Comparison of ENCODE assay signal across 10 mouse cellular contexts in the genomic region with DNA sequence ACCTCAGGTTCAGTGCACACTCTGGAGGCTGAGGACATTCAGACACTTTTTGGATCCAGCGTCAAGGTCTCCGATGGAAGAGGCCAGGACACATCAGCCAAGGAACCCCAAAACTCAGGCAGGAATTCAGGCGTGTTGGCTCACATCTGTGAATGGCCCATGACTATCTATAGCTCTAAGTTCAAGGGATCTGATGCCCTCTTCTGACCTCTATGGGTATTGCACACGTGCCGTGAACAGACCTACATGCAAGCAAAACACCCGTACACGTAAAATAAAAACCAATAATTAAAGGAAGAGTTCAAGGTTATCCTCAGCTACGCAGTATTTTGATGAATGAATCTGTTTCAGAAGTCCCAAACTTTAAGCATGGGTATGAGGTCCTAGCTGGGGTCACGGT. TPM values are rescaled to one million over a fixed set of nuclear protein-coding genes. Genes with fewer than 3 reads are reported as not detected.
DNase-seq lines count a peak whose midpoint lies in the region; ATAC-seq and TF ChIP-seq lines count a peak whose summit lies in the region.
"Had no signal": no experiment of that assay in that cellular context is flagged by ENCODE, and none has a peak within 500 bp of the region (broad histone marks: within the 10 kb centered on the region; RNA-seq: fewer than 3 reads in every experiment).

No protein-coding gene starts in this region.

- no peaks in the 10 kb centered on the region for H3K27me3 ChIP-seq in liver, embryonic 14.5 days (ENCODE audit: control insufficient read depth, insufficient read depth, low read length)
- H3K27me3 ChIP-seq in liver, embryonic 11.5 days (replicated peaks; ENCODE audit: control insufficient read depth, insufficient read depth, low read length): no peaks in the 10 kb centered on the region
- H3K27me3 ChIP-seq in embryonic facial prominence, embryonic 11.5 days (ENCODE audit: control insufficient read depth, insufficient read depth, low read length): no peaks in the 10 kb centered on the region
- no peaks in the 10 kb centered on the region for H3K27me3 ChIP-seq in stomach, postnatal 0 days (ENCODE audit: control insufficient read depth, insufficient read depth, low read length)
- H3K27me3 ChIP-seq: midbrain, embryonic 13.5 days had no signal

- DNase-seq in cerebellum, adult 9-10 months: peak; percentile 41
- DNase-seq in cerebellum, adult 9-11 months: no peak
- peak in 1 of 3 experiments; percentile 15 for DNase-seq in liver, embryonic 14.5 days (ENCODE audit: low read depth in 3 of 3, low spot score in 3 of 3)
- no peak for DNase-seq in liver, embryonic 11.5 days (ENCODE audit: low spot score)
- peak; percentile 58 for DNase-seq in embryonic facial prominence, embryonic 11.5 days (ENCODE audit: low spot score)
- no peak for DNase-seq in stomach, postnatal 0 days (ENCODE audit: low spot score)
- DNase-seq in frontal cortex, postnatal 25 days (ENCODE audit: low spot score in 2 of 2): no peak
- no peak for DNase-seq in heart, postnatal 10 days
- DNase-seq: gastrocnemius, postnatal 25 days had no signal

- 68% methylated on average over 9 of the region's 9 CpGs for WGBS in liver, embryonic 14.5 days (ENCODE audit: insufficient replicate concordance)
- 74% methylated on average over 9 of the region's 9 CpGs for WGBS in liver, embryonic 11.5 days
- 84% methylated on average over 9 of the region's 9 CpGs for WGBS in embryonic facial prominence, embryonic 11.5 days
- 83% methylated on average over 9 of the region's 9 CpGs for WGBS in stomach, postnatal 0 days

- H3K36me3 ChIP-seq in liver, embryonic 14.5 days (replicated peaks; ENCODE audit: control insufficient read depth, insufficient read depth, low read depth): no peaks in the 10 kb centered on the region
- no peaks in the 10 kb centered on the region for H3K36me3 ChIP-seq in liver, embryonic 11.5 days (ENCODE audit: control insufficient read depth, insufficient read depth, low read length)
- H3K36me3 ChIP-seq in embryonic facial prominence, embryonic 11.5 days (replicated peaks; ENCODE audit: control insufficient read depth, insufficient read depth, low read depth, low read length): no peaks in the 10 kb centered on the region
- H3K36me3 ChIP-seq in stomach, postnatal 0 days (ENCODE audit: control insufficient read depth, insufficient read depth, low read length): peaks cover 10% of the 10 kb centered on the region; the same call in 1 of the 2 replicates
- H3K36me3 ChIP-seq: midbrain, embryonic 13.5 days had no signal

- no peak overlapping the region for H3K9ac ChIP-seq in liver, embryonic 14.5 days (replicated peaks)
- H3K9ac ChIP-seq in liver, embryonic 11.5 days (ENCODE audit: low read depth, low read length): no peak overlapping the region
- no peak overlapping the region for H3K9ac ChIP-seq in embryonic facial prominence, embryonic 11.5 days (replicated peaks; ENCODE audit: low read length)
- H3K9ac ChIP-seq in stomach, postnatal 0 days (ENCODE audit: low read length): no peak overlapping the region
- H3K9ac ChIP-seq: midbrain, embryonic 13.5 days had no signal

- no peak overlapping the region for H3K4me2 ChIP-seq in liver, embryonic 14.5 days (ENCODE audit: low read depth)
- no peak overlapping the region for H3K4me2 ChIP-seq in liver, embryonic 11.5 days
- H3K4me2 ChIP-seq in embryonic facial prominence, embryonic 11.5 days (ENCODE audit: low read depth, low read length): no peak overlapping the region
- no peak overlapping the region for H3K4me2 ChIP-seq in stomach, postnatal 0 days (replicated peaks; ENCODE audit: low read depth)
- H3K4me2 ChIP-seq: midbrain, embryonic 13.5 days had no signal

- no peak for TF ChIP-seq EP300 in liver, embryonic 14.5 days (IDR thresholded peaks at IDR 0.05; ENCODE audit: low read depth)
- TF ChIP-seq EP300 in stomach, postnatal 0 days (optimal IDR thresholded peaks at IDR 0.05): no peak

- H3K9me3 ChIP-seq in liver, embryonic 14.5 days (ENCODE audit: control insufficient read depth, low read length): no peaks in the 10 kb centered on the region
- no peaks in the 10 kb centered on the region for H3K9me3 ChIP-seq in liver, embryonic 11.5 days (ENCODE audit: control insufficient read depth, low read length)
- H3K9me3 ChIP-seq in embryonic facial prominence, embryonic 11.5 days (replicated peaks; ENCODE audit: control insufficient read depth, low read length): no peaks in the 10 kb centered on the region
- H3K9me3 ChIP-seq in stomach, postnatal 0 days (ENCODE audit: control insufficient read depth, low read length): no peaks in the 10 kb centered on the region
- H3K9me3 ChIP-seq: midbrain, embryonic 13.5 days had no signal

- ATAC-seq in liver, embryonic 14.5 days (ENCODE audit: insufficient read depth): no peak
- no peak for ATAC-seq in liver, embryonic 11.5 days (replicated peaks; ENCODE audit: low FRiP score)
- ATAC-seq in embryonic facial prominence, embryonic 11.5 days (replicated peaks; ENCODE audit: insufficient number of reproducible peaks, low FRiP score, low TSS enrichment, low read depth): no peak
- ATAC-seq in stomach, postnatal 0 days (ENCODE audit: low FRiP score, low TSS enrichment): no peak
- ATAC-seq: midbrain, embryonic 13.5 days had no signal

- intact Hi-C loops in heart, postnatal 10 days (cut with DNase I): no loop called here

- TF ChIP-seq CTCF in liver, embryonic 14.5 days (IDR thresholded peaks at IDR 0.05; ENCODE audit: low read depth): peak; percentile 52
- peak; percentile 68 for TF ChIP-seq CTCF in stomach, postnatal 0 days (IDR thresholded peaks at IDR 0.05; ENCODE audit: low read depth)

- no peaks in the 10 kb centered on the region for H3K4me1 ChIP-seq in liver, embryonic 14.5 days (replicated peaks; ENCODE audit: control insufficient read depth in 2 of 2, insufficient read depth in 2 of 2, low read length in 1 of 2)
- H3K4me1 ChIP-seq in liver, embryonic 11.5 days (replicated peaks; ENCODE audit: control insufficient read depth, insufficient read depth, low read length): no peaks in the 10 kb centered on the region
- H3K4me1 ChIP-seq in embryonic facial prominence, embryonic 11.5 days (ENCODE audit: control insufficient read depth, insufficient read depth, low read length): no peaks in the 10 kb centered on the region
- no peaks in the 10 kb centered on the region for H3K4me1 ChIP-seq in stomach, postnatal 0 days (replicated peaks; ENCODE audit: control insufficient read depth, insufficient read depth)
- H3K4me1 ChIP-seq: midbrain, embryonic 13.5 days had no signal

- H3K4me3 ChIP-seq in liver, embryonic 14.5 days (ENCODE audit: insufficient read depth in 1 of 2, low read depth in 2 of 2, low read length in 2 of 2): no peak overlapping the region
- H3K4me3 ChIP-seq in liver, embryonic 11.5 days (ENCODE audit: low read depth, low read length): no peak overlapping the region
- H3K4me3 ChIP-seq in embryonic facial prominence, embryonic 11.5 days (ENCODE audit: low read depth, low read length): no peak overlapping the region
- no peak overlapping the region for H3K4me3 ChIP-seq in stomach, postnatal 0 days (ENCODE audit: low read depth, low read length)
- H3K4me3 ChIP-seq: midbrain, embryonic 13.5 days had no signal

- H3K27ac ChIP-seq in liver, embryonic 14.5 days: no peak overlapping the region
- no peak overlapping the region for H3K27ac ChIP-seq in liver, embryonic 11.5 days (ENCODE audit: low read depth, low read length)
- no peak overlapping the region for H3K27ac ChIP-seq in embryonic facial prominence, embryonic 11.5 days (replicated peaks; ENCODE audit: low read depth, low read length)
- H3K27ac ChIP-seq in stomach, postnatal 0 days (replicated peaks): no peak overlapping the region
- H3K27ac ChIP-seq: midbrain, embryonic 13.5 days had no signal

RNA-seq across cellular contexts. Expression of a gene that starts 27.0 kb away (rescaled TPM):
- polyA plus RNA-seq in liver, embryonic 14.5 days (2012; rRNA removed): 73.6 and 129 TPM in 2 replicates
- 204 and 208 TPM in 2 replicates for polyA plus RNA-seq in liver, embryonic 14.5 days (2014; fragmentation: Nextera tagmentation; extraction: Ambion mirVana)
- 386 and 413 TPM in 2 replicates for polyA plus RNA-seq in liver, embryonic 11.5 days (2014; fragmentation: Nextera tagmentation; extraction: Ambion mirVana)
- polyA plus RNA-seq in embryonic facial prominence, embryonic 11.5 days (2014; fragmentation: Nextera tagmentation; extraction: Ambion mirVana): 339 and 373 TPM in 2 replicates
- 234 and 250 TPM in 2 replicates for polyA plus RNA-seq in stomach, postnatal 0 days (2015; fragmentation: Nextera tagmentation; extraction: Ambion mirVana)
- total RNA-seq in heart, postnatal 10 days (2021): 100 to 1,000 TPM; 278 to 279 TPM

RNA-seq across cellular contexts. Expression of a gene that starts 49.6 kb away (rescaled TPM):
- polyA plus RNA-seq in liver, embryonic 14.5 days (2012; rRNA removed): 0.96 and 1.00 TPM in 2 replicates
- 0.53 and 0.75 TPM in 2 replicates for polyA plus RNA-seq in liver, embryonic 14.5 days (2014; fragmentation: Nextera tagmentation; extraction: Ambion mirVana)
- polyA plus RNA-seq in liver, embryonic 11.5 days (2014; fragmentation: Nextera tagmentation; extraction: Ambion mirVana): 1.8 and 2.0 TPM in 2 replicates
- polyA plus RNA-seq in embryonic facial prominence, embryonic 11.5 days (2014; fragmentation: Nextera tagmentation; extraction: Ambion mirVana): 1.5 and 1.7 TPM in 2 replicates
- polyA plus RNA-seq in stomach, postnatal 0 days (2015; fragmentation: Nextera tagmentation; extraction: Ambion mirVana): 5.9 and 6.6 TPM in 2 replicates
- total RNA-seq in heart, postnatal 10 days (2021): 1 to 10 TPM; 8.0 to 9.0 TPM

Comparison
In these comparisons a context has a peak if more than half of its experiments do, and no peak if none do; other contexts are left out.
1. DNase-seq: peak in cerebellum, adult 9-10 months (single experiment) and embryonic facial prominence, embryonic 11.5 days (single experiment); none in cerebellum, adult 9-11 months (single experiment), liver, embryonic 11.5 days (single experiment), stomach, postnatal 0 days (single experiment), frontal cortex, postnatal 25 days (0 of 2) and heart, postnatal 10 days (0 of 2).